Mouse (Mus musculus): Measurements from ENCODE around the gene Kank2.
"Not testable (repeated sequence)": the region's sequence is repeated elsewhere in the genome, so short reads cannot be mapped to it uniquely, and the experiment has no call there.

The Kank2 gene

GRCm38 (mm10) chr9:21818561-21818960 is 20.0 kb upstream of the Kank2 start:
- DNase-seq (ENCODE audit: inconsistent age in 2 of 2, low spot score in 1 of 2): no peak

- no peak for DNase-seq (ENCODE audit: inconsistent age in 2 of 2, low spot score in 1 of 2)
Measured at GRCm38 (mm10) chr9:21818125-21818524, 19.6 kb upstream of the Kank2 start.

- DNase-seq (ENCODE audit: inconsistent age in 2 of 2, low spot score in 1 of 2): no peak
Measured at GRCm38 (mm10) chr9:21816716-21817305, 18.3 kb upstream of the Kank2 start.

- DNase-seq (ENCODE audit: inconsistent age in 2 of 2, low spot score in 1 of 2): no peak
Measured at GRCm38 (mm10) chr9:21811170-21811569, 12.6 kb upstream of the Kank2 start.

- no peak for DNase-seq (ENCODE audit: inconsistent age in 2 of 2, low spot score in 1 of 2)
Measured at GRCm38 (mm10) chr9:21808561-21808960, 10.0 kb upstream of the Kank2 start.

GRCm38 (mm10) chr9:21806976-21807375 is 8.4 kb upstream of the Kank2 start:
- DNase-seq (ENCODE audit: inconsistent age in 2 of 2, low spot score in 1 of 2): no peak

GRCm38 (mm10) chr9:21806363-21806762 is 7.8 kb upstream of the Kank2 start:
- DNase-seq (ENCODE audit: inconsistent age in 2 of 2, low spot score in 1 of 2): no peak

- DNase-seq (ENCODE audit: inconsistent age in 2 of 2, low spot score in 1 of 2): peak; percentile 92 to 96
Measured at GRCm38 (mm10) chr9:21803986-21804644, 5.6 kb upstream of the Kank2 start.

- DNase-seq (ENCODE audit: inconsistent age in 2 of 2, low spot score in 1 of 2): no peak
Measured at GRCm38 (mm10) chr9:21801591-21801990, 3.0 kb upstream of the Kank2 start.

GRCm38 (mm10) chr9:21801121-21801520 is 2.6 kb upstream of the Kank2 start:
- no peak for DNase-seq (ENCODE audit: inconsistent age in 2 of 2, low spot score in 1 of 2)

GRCm38 (mm10) chr9:21799010-21799350 is 436 bp upstream of the Kank2 start:
- DNase-seq (ENCODE audit: inconsistent age in 2 of 2, low spot score in 1 of 2): no peak

GRCm38 (mm10) chr9:21797921-21798344 is 611 bp downstream of the Kank2 start:
- peak; percentile 75 to 89 for DNase-seq (ENCODE audit: inconsistent age in 2 of 2, low spot score in 1 of 2)

GRCm38 (mm10) chr9:21796919-21797318 is 1.6 kb downstream of the Kank2 start:
- peak in 1 of 2 experiments; percentile 53 for DNase-seq (ENCODE audit: inconsistent age in 2 of 2, low spot score in 1 of 2)

- peak in 1 of 2 experiments; percentile 49 for DNase-seq (ENCODE audit: inconsistent age in 2 of 2, low spot score in 1 of 2)
Measured at GRCm38 (mm10) chr9:21796259-21796658, 2.3 kb downstream of the Kank2 start.

- DNase-seq (ENCODE audit: inconsistent age in 2 of 2, low spot score in 1 of 2): peak in 1 of 2 experiments; percentile 41
Measured at GRCm38 (mm10) chr9:21795579-21795978, 3.0 kb downstream of the Kank2 start.

GRCm38 (mm10) chr9:21794925-21795324 is 3.6 kb downstream of the Kank2 start:
- DNase-seq (ENCODE audit: inconsistent age in 2 of 2, low spot score in 1 of 2): no peak

GRCm38 (mm10) chr9:21794344-21794834 is 4.2 kb downstream of the Kank2 start:
- no peak for DNase-seq (ENCODE audit: inconsistent age in 2 of 2, low spot score in 1 of 2)

GRCm38 (mm10) chr9:21793507-21793906 is 5.0 kb downstream of the Kank2 start:
- not testable (repeated sequence) for DNase-seq (ENCODE audit: inconsistent age in 2 of 2, low spot score in 1 of 2)

- peak; percentile 70 to 75 for DNase-seq (ENCODE audit: inconsistent age in 2 of 2, low spot score in 1 of 2)
Measured at GRCm38 (mm10) chr9:21792644-21793043, 5.9 kb downstream of the Kank2 start.

GRCm38 (mm10) chr9:21791861-21792260 is 6.7 kb downstream of the Kank2 start:
- peak; percentile 85 to 96 for DNase-seq (ENCODE audit: inconsistent age in 2 of 2, low spot score in 1 of 2)

- DNase-seq (ENCODE audit: inconsistent age in 2 of 2, low spot score in 1 of 2): no peak
Measured at GRCm38 (mm10) chr9:21788234-21788633, 10.3 kb downstream of the Kank2 start.

- peak in 1 of 2 experiments; percentile 34 for DNase-seq (ENCODE audit: inconsistent age in 2 of 2, low spot score in 1 of 2)
Measured at GRCm38 (mm10) chr9:21787654-21788053, 10.9 kb downstream of the Kank2 start.

- DNase-seq (ENCODE audit: inconsistent age in 2 of 2, low spot score in 1 of 2): peak; percentile 71 to 86
Measured at GRCm38 (mm10) chr9:21786906-21787305, 11.6 kb downstream of the Kank2 start.
